Mouse (Mus musculus): ENCODE data around the gene Pde11a.

Gene Pde11a

GRCm38 (mm10) chr2:76216146-76216545 is 122.4 kb downstream of the Pde11a start:
- ATAC-seq (ENCODE audit: insufficient number of reproducible peaks, low FRiP score, low TSS enrichment): no peak

GRCm38 (mm10) chr2:76215219-76215618 is 123.4 kb downstream of the Pde11a start:
- ATAC-seq (ENCODE audit: insufficient number of reproducible peaks, low FRiP score, low TSS enrichment): no peak

- no peak for ATAC-seq (ENCODE audit: insufficient number of reproducible peaks, low FRiP score, low TSS enrichment)
These were observed 153.4 kb downstream of the Pde11a start for GRCm38 (mm10) chr2:76185126-76185525.

- ATAC-seq (ENCODE audit: insufficient number of reproducible peaks, low FRiP score, low TSS enrichment): no peak
These were observed 175.8 kb downstream of the Pde11a start for GRCm38 (mm10) chr2:76162822-76163221.

GRCm38 (mm10) chr2:76158973-76159372 is 179.6 kb downstream of the Pde11a start:
- no peak for ATAC-seq (ENCODE audit: insufficient number of reproducible peaks, low FRiP score, low TSS enrichment)

GRCm38 (mm10) chr2:76141136-76141535 is 197.4 kb downstream of the Pde11a start:
- ATAC-seq (ENCODE audit: insufficient number of reproducible peaks, low FRiP score, low TSS enrichment): no peak

GRCm38 (mm10) chr2:76132983-76133382 is 205.6 kb downstream of the Pde11a start:
- ATAC-seq (ENCODE audit: insufficient number of reproducible peaks, low FRiP score, low TSS enrichment): no peak

GRCm38 (mm10) chr2:76129933-76130627 is 208.5 kb downstream of the Pde11a start:
- no peak for ATAC-seq (ENCODE audit: insufficient number of reproducible peaks, low FRiP score, low TSS enrichment)

GRCm38 (mm10) chr2:76129058-76129437 is 209.5 kb downstream of the Pde11a start:
- ATAC-seq (ENCODE audit: insufficient number of reproducible peaks, low FRiP score, low TSS enrichment): no peak

GRCm38 (mm10) chr2:76128105-76129057 is 210.2 kb downstream of the Pde11a start:
- ATAC-seq (ENCODE audit: insufficient number of reproducible peaks, low FRiP score, low TSS enrichment): no peak

- no peak for ATAC-seq (ENCODE audit: insufficient number of reproducible peaks, low FRiP score, low TSS enrichment)
These were observed 211.9 kb downstream of the Pde11a start for GRCm38 (mm10) chr2:76126651-76127050.

GRCm38 (mm10) chr2:76124821-76125220 is 213.8 kb downstream of the Pde11a start:
- ATAC-seq (ENCODE audit: insufficient number of reproducible peaks, low FRiP score, low TSS enrichment): no peak

GRCm38 (mm10) chr2:76122167-76122566 is 216.4 kb downstream of the Pde11a start:
- no peak for ATAC-seq (ENCODE audit: insufficient number of reproducible peaks, low FRiP score, low TSS enrichment)

GRCm38 (mm10) chr2:76119848-76120247 is 218.7 kb downstream of the Pde11a start:
- no peak for ATAC-seq (ENCODE audit: insufficient number of reproducible peaks, low FRiP score, low TSS enrichment)

- ATAC-seq (ENCODE audit: insufficient number of reproducible peaks, low FRiP score, low TSS enrichment): no peak
These were observed 220.1 kb downstream of the Pde11a start for GRCm38 (mm10) chr2:76118491-76118890.

- no peak for ATAC-seq (ENCODE audit: insufficient number of reproducible peaks, low FRiP score, low TSS enrichment)
These were observed 221.4 kb downstream of the Pde11a start for GRCm38 (mm10) chr2:76117219-76117618.

- ATAC-seq (ENCODE audit: insufficient number of reproducible peaks, low FRiP score, low TSS enrichment): no peak
These were observed 222.9 kb downstream of the Pde11a start for GRCm38 (mm10) chr2:76115696-76116095.

GRCm38 (mm10) chr2:76114734-76115133 is 223.8 kb downstream of the Pde11a start:
- ATAC-seq (ENCODE audit: insufficient number of reproducible peaks, low FRiP score, low TSS enrichment): no peak

GRCm38 (mm10) chr2:76109653-76110052 is 228.9 kb downstream of the Pde11a start:
- ATAC-seq (ENCODE audit: insufficient number of reproducible peaks, low FRiP score, low TSS enrichment): no peak

- ATAC-seq (ENCODE audit: insufficient number of reproducible peaks, low FRiP score, low TSS enrichment): no peak
These were observed 236.5 kb downstream of the Pde11a start for GRCm38 (mm10) chr2:76101889-76102602.

GRCm38 (mm10) chr2:76100597-76100996 is 238.0 kb downstream of the Pde11a start:
- ATAC-seq (ENCODE audit: insufficient number of reproducible peaks, low FRiP score, low TSS enrichment): no peak
